In the genomic region with DNA sequence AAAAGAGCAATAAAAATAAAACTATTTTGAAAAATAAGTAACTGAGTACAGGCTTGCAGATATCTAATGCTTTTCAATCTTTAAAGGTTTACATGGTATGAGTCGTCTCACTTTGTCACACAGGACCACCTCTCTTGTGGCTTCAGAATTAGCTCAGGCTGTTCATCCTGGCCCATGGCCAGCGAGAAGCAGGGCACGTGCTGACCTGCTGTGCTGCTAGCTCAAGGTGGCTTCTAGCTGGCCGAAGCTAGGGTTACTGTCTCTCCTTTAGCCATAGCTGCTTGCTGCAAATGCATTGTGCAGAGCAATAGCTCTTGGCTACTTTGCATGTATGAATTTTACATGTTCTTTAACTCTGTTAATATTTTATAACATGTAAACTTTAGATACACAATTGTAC, we compare ENCODE assay signal across 23 mouse cellular contexts. TPM values are rescaled to one million over a fixed set of nuclear protein-coding genes. Genes with fewer than 3 reads are reported as not detected.
DNase-seq lines count a peak whose midpoint lies in the region; TF ChIP-seq lines count a peak whose summit lies in the region.
"Had no signal": no experiment of that assay in that cellular context is flagged by ENCODE, and none has a peak within 500 bp of the region (broad histone marks: within the 10 kb centered on the region; RNA-seq: fewer than 3 reads in every experiment).

No protein-coding gene starts in this region.

- H3K27me3 ChIP-seq in cerebellum, adult 2 months (ENCODE audit: control insufficient read depth, insufficient read depth, low read length): no peaks in the 10 kb centered on the region
- H3K27me3 ChIP-seq: CH12.LX; embryonic facial prominence, embryonic 13.5 days; forebrain, embryonic 12.5 days; kidney, embryonic 15.5 days; limb, embryonic 12.5 days; midbrain, embryonic 12.5 days; neural tube, embryonic 12.5 days had no signal

- no peak for TF ChIP-seq CTCF in cerebellum, adult 2 months (IDR thresholded peaks at IDR 0.05; ENCODE audit: borderline replicate concordance, insufficient read depth, low read depth, low read length)

- H3K27ac ChIP-seq in cerebellum, adult 2 months (ENCODE audit: insufficient read depth, low read length): no peak overlapping the region
- H3K27ac ChIP-seq: embryonic facial prominence, embryonic 13.5 days; forebrain, embryonic 12.5 days; gastrocnemius, adult 2 months; heart, embryonic 10.5 days; kidney, embryonic 15.5 days; limb, embryonic 12.5 days; midbrain, embryonic 12.5 days; neural tube, embryonic 12.5 days had no signal

- WGBS in cerebellum, adult 2 months: 9% methylated on average over 4 of the region's 4 CpGs

- DNase-seq in kidney, postnatal 14 days: peak; percentile 13
- DNase-seq in kidney, postnatal 4 days: no peak
- DNase-seq in brain, adult 2 months (ENCODE audit: low read depth, low spot score): peak; percentile 52
- peak; percentile 35 to 55 for DNase-seq in cerebellum, adult 2 months
- peak; percentile 55 to 73 for DNase-seq in cerebellum, postnatal 25 days
- no peak for DNase-seq in testis, postnatal 10 days (ENCODE audit: low spot score)
- no peak for DNase-seq in layer of hippocampus, postnatal 25 days (ENCODE audit: extremely low spot score in 1 of 2, low spot score in 1 of 2)
- DNase-seq: adrenal gland, adult 8-10 months; B cell, adult 2 months; gastrocnemius, adult 2 months; lung, adult 18-20 months; lung, postnatal 10 days; right cerebral cortex, postnatal 14 days; spleen, adult 18-20 months had no signal

- H3K4me3 ChIP-seq in cerebellum, adult 2 months (replicated peaks; ENCODE audit: insufficient read depth, low read depth, low read length): no peak overlapping the region
- H3K4me3 ChIP-seq: embryonic facial prominence, embryonic 13.5 days; erythroblast, embryonic 14.5 days; forebrain, embryonic 12.5 days; gastrocnemius, adult 2 months; heart, embryonic 10.5 days; kidney, embryonic 15.5 days; limb, embryonic 12.5 days; midbrain, embryonic 12.5 days; neural tube, embryonic 12.5 days had no signal

- no peak for TF ChIP-seq POLR2A in cerebellum, adult 2 months (IDR thresholded peaks at IDR 0.05; ENCODE audit: borderline replicate concordance, insufficient read depth, low read length)

- 0 out of 2 replicates have a peak, but pooled peaks cover 3% of the 10 kb centered on the region for H3K4me1 ChIP-seq in cerebellum, adult 2 months (ENCODE audit: control insufficient read depth, insufficient read depth, low read length)
- H3K4me1 ChIP-seq: forebrain, embryonic 12.5 days; heart, embryonic 10.5 days; kidney, embryonic 15.5 days; limb, embryonic 12.5 days; midbrain, embryonic 12.5 days; neural tube, embryonic 12.5 days had no signal

RNA-seq across cellular contexts. Expression of a gene that starts 42.0 kb away (rescaled TPM):
- polyA plus RNA-seq in cerebellum, adult 2 months (2012; rRNA removed): 104 and 111 TPM in 2 replicates
- total RNA-seq in layer of hippocampus, postnatal 25 days (2021): 100 to 1,000 TPM; 183 to 193 TPM

Comparison
In these comparisons a context has a peak if more than half of its experiments do, and no peak if none do; other contexts are left out.
1. DNase-seq: peak in kidney, postnatal 14 days (single experiment), brain, adult 2 months (single experiment), cerebellum, adult 2 months (2 of 2) and cerebellum, postnatal 25 days (2 of 2); none in kidney, postnatal 4 days (0 of 2), testis, postnatal 10 days (single experiment) and layer of hippocampus, postnatal 25 days (0 of 2).